Mouse (Mus musculus) cerebellum, adult 9-10 months (tissue): ENCODE data around the gene Clk3.
A peak's percentile ranks its signal among the peaks of the same experiment; 100 is the strongest.

Experiments used
- DNase-seq: peaks from one replicate; pipeline ENCODE4 v3.0.0; 2022

Clk3 gene

DNA sequence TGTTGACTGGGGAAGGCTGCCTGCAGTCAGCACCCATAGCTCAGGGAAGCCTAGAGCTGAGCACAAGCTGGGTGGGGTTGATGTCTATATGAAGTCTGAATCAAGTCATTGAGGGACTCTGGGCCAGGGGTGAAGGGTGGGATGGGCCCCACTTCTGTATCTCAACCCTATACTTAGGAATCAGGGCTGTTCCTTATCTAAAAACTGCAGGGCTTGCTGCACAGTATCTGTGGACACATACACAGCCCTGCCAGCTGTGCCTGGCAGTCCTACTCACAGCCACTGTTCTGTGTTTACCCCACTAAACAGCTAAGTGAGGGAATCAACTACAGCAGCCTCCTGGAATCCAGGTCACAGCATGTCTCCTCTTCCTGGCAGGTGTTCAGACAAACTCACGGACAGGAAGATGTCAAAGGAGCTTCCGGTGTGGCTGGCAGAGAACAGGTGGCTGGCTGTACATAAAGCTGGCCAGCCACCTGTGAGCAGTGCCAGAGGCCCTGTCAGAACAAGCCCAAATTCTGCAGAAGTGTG, 3.9 kb upstream of the Clk3 start:
- no peak for DNase-seq

DNA sequence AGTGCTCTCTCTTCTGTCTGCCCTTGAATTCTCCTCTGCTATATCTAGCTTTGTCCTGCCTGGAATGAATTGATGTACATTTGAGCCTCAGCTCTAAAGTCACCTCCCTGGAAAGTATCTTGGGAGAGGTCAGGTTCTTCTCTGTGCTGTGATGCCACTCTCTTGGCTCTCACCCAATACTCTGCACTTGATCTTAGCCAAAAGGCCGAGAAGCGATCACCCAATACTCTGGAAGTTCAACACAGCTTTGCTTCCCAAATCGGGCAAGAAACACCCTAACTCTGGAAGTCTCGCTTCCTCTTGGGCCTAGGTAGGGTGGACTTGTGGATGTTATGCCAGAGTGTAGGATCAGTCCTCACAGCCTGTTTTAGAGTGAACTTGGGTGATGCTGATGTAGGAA, 1.6 kb upstream of the Clk3 start:
- no peak for DNase-seq

DNA sequence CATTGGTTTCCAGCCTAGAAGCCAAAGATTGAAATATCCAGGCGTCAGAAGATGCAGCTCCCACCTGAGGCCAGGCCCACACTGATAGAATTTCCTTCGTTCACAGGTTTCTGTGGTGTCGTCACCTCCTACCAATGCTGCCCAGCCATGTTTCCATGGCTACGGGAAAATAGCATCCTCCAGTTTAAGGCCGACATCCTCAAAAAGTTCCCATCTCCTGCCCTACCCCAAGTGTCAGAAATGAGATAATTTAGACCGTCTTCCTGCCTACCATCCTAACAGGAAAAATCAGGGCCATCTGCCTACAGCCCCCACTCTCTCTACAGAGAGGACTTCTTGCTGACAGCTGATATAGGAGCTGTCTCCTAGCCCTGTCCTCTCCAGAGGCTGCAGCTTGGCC, 771 bp upstream of the Clk3 start:
- DNase-seq = no peak

DNA sequence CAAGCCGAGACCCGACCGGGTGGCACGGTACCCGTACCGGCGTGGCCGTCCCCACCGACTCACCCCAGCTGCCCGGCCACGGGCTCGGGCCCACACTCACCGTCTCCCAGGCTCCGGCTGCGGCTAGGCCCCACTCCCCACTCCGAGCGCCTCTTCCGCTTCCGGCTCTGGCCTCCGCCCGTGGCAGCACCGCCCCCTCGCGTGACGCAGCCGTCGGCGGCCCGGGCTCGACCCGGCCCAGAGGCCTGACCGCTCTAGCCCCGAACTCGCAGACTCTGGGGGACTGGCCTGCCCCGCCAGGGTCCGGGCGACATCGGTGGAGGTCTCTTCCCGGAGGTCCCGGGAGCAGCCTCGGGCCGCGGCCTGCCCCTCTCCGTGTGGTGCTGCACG, 691 bp downstream of the Clk3 start:
- peak; percentile 89 for DNase-seq

DNA sequence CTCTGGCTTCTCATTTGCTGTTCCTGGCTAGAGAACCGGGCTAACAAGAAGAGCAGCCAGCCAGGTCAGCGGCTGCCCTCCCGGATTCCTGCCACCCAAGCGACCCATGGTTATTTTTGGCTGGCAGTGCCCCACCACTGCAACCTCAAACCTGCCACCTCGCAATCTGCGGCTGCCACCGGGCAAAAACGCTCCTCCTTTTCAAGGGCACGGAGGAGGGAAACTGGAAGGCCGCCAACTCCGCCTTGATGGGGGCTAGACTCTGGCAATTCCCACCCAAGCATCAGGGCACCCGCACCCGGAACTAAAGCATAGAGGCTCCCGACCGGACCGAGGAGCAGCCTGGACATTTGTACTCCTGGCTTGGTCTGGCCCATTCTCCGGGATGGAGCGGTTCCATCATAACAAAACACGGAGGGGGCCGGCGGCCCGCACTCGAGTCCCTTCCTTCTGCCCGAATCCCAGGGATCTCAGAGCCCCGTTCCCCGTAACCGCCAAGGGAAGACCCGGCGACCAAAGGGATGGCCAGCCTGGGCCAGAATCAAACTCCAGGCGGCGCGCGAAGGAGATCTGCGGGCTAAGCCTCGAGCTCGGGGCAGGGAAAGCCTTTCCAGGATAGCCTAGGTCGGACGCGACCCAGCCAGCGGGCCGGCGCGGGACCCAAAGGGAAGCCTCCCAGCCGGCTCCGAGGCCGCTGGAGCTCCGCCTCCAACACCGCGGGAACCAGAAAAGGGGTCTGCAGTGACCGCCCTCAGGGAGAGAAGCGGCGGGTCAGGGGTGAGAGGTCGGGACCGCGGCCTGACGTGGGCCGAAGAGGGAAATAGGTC, 1.3 kb downstream of the Clk3 start:
- DNase-seq = peak; percentile 80

DNA sequence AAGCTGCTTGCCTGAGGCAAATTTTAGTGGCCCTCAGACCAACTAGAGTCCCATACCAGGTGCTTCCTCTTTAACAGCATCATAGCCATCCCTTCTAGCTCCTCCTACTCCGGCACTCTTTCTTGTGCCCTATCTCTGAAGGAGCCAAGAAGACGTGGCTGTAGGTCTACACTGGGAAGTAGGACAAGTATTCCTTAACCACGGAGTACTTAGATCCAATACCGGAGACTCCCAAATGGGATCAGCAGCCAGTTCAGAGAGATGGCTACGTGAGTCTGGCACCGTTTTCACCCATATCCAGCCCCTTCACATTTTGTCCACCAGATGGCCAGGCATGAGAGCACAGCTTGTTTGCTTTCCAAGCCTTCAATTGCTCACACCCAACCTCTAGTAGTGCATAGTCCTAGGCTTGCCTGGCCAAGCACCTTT, 3.1 kb downstream of the Clk3 start:
- DNase-seq = peak; percentile 88

DNA sequence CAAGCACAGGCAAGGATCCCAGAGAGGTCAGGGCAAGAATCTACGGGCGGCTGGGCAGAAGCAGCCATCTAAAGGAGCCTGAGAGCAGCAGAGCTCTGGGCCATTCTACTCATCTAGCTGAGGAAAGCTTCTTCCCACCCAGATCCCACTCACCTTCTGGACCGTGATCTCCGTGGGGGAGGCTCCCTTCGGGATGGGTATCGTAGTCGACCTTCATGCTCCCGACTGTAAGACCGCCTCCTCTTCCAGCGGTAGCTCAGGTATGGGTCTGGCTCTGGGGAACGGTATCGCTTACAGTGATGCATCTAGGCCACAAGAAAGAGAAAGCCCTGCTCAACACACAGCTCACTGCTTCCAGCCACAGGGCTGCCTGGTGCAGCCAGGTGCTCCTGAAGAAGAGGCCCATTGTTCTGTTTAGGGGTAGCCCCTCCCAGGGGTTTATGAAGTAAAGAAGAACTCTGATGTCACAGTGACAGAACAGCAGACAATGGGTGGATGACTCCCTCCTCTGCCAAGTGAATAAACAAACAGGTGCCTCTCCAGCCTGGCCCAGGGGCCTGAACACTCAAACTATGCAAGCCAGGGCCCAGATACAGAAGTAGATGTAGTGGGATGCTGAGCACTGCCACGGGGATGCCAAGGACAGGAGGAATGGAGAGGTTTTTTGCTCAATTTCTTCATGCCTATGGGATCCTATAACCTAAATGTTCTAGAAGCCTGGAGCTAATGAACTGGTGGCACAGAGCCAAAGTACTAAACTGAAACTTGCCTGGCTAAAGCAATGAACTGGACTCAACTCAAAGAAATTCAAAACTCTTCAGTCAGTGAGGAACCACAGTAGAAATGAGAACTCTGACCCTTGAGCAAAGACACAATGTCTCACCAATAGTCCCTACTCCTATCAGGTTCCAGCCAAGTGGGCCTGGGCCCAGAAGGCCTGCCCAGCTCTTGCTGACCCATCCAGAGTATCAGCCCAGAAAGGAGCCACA, 3.8 kb downstream of the Clk3 start:
- peak; percentile 62 for DNase-seq

DNA sequence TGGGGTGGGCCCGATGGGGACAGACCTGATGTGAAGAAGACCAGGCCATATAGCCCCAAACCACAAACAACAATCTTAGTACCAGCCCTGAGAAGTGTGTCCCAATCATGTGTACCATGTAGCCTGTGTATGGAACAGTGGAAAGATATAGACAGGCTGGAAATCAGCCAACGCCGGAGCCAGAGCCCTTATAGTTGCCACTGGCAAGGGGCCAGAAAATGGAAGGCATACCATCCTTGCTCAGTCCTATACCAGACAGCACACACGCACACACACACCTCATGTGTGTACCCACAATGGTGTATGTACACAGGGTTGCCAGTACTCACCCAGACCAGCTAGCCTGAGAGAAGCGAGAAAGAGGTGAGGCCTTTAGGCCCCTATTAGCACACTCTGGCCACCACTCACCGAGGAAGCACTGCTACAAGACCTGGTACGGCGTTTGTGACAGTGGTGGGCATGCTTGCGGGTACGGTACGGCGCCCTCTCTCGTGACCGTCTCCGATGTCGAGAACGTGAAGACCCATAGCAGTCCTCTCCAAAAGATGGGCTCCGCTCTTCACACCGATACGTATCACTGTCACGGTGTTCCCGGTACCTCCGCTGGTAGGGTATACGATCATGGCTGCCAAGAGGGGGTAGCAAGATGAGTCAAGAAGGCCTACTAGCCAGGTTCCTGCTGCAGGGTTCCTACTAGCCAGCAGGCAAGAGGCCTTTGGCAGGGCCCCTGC, 5.1 kb downstream of the Clk3 start:
- DNase-seq = peak; percentile 56

DNA sequence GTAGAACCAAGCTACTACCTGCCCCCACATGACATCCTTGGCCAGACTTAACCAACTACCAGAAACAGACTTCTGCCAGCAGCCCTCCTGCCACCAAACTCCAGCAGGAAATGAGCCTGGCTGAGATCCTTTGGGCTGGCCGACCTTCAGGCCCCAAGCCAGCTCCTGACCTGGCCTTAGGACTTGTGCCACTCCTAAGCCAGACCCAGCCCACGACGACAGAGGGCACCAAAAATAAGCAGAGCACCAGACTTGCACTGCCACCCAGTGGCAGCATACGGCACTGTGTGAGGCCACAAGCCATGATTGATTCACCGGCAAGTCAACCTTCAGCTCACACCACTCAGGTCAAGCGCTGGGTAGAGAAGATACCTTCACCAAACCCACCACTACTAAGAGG, 6.4 kb downstream of the Clk3 start:
- peak; percentile 91 for DNase-seq

DNA sequence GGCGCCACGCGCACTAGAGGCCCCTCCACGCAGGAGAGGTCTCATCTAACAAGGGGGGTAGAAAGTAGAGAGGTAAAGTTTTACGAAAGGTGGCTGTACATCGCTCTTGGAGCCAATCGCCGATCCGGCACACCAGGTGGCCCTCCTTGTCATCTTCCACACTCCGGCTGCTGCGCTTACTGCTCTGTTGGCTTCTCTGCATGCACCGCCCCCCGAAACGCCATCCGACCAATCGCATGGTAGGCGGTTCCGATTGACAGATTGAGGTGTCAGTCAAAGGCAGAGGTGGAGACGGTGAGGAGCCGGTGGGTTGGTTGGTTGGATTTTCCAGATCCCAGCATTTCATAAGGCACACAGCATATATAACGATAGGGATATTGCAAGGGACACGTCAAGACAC, 7.1 kb downstream of the Clk3 start:
- peak; percentile 64 for DNase-seq

DNA sequence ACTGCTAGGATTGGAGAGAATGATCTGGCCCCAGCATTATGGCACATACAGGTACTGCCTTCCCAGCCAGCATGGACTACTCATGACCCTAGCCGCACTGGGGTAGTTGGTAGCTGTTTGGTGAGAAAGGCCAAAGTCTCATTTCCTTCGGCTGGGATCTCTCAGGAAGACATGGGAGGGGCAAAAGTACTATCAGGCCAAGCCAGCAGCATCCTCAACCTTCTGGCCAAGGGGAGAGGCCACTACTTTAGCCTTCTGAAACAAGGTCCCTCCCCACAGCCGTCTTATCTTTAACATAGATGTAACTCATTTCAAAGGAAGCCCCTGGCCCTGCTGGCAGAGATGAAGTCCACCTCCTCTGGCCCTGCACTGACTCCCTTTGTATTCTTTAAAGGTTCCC, 8.1 kb downstream of the Clk3 start:
- no peak for DNase-seq

DNA sequence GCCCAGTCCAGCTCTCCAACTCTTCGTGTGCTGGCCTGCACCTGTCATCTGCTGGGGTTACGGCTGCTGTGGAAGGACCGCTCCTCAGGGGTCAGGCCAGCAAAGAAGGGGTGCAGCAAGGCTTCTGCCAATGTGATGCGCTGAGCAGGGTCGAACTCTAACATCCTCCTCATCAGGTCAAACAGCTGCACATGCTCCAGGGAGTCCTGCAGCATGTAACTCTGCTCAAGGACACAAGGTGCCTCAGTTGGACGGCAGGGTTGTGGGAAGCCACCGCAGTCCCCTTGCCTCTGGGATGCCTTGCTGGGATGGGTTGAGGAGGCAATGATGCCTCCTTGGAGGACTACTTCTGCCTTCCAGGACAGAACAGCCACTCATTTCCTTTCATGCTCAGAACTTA, 14.8 kb downstream of the Clk3 start:
- DNase-seq = no peak

DNA sequence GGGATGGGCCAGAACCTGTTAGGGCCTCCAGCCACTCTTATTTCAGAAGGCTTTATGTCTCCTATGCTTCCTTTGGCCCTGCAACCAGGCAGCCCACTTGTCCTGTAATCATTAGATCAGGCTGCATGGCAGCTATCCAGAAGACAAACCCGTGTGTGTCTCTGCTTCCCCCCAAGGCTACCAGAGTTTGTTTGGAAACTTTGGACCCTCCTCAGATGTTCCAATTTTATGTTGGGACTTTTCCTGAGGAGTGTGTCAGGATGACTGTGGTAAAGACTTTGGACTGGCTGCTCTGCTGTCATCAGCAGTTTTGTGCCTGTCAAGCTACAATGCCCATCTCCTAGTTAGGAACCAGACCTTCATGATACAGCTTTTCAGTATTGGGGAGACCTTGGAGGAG, 16.8 kb downstream of the Clk3 start:
- no peak for DNase-seq

DNA sequence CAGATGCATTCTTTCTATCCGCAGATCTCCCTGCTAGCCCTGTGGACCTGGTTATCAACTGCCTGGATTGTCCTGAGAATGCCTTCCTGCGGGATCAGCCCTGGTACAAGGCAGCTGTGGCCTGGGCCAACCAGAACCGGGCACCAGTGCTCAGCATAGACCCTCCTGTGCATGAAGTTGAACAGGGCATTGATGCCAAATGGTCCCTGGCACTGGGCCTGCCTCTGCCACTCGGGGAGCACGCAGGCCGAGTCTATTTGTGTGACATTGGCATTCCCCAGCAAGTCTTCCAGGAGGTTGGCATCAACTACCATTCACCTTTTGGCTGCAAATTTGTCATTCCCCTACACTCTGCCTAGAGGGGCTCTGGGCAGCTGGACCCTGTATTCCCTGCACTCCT, 17.5 kb downstream of the Clk3 start:
- peak; percentile 76 for DNase-seq

DNA sequence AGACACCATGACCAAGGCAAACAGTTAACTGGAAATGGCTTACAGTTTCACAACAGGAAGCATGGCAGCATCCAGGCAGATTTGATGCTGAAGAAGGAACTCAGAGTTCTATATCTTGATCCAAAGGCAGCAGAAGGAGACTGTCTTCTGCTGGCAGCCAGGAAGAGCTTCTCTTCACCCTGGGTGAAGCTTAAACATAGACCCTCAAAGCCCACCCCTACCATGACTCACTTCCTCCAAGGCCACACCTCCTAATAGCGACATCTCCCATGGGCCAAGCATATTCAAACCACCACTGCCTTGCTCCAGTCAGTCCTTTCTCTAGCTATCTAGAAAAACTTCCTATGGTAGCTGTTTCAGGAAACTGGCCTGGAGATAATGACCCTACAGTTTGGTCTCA, 18.6 kb downstream of the Clk3 start:
- no peak for DNase-seq

DNA sequence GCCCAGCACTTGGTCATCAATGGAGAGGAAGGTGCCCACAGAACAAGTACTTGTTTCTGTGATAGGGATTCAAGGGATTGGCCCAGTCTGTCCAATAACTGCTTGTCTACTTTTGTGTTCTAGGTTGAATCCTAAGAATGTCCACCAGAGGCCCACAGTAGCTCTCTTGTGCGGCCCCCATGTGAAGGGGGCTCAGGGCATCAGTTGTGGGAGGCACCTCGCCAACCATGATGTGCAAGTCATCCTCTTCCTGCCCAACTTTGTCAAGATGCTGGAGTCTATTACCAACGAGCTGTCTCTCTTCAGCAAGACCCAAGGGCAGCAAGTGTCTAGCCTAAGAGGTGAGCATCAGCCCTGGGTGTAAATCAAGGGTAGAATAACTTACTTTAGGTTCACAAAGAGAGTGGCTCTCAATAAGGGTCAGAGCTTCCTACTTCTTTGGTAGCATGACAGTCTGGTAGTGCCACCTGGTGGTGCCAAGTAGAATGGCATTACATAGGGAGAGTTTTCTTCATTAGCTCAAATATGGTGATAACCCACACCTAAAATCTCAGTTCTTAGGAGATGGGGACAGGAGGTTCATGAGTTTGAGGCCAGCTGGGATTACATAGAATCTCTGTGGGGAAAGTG, 21.1 kb downstream of the Clk3 start:
- DNase-seq = peak; percentile 73

DNA sequence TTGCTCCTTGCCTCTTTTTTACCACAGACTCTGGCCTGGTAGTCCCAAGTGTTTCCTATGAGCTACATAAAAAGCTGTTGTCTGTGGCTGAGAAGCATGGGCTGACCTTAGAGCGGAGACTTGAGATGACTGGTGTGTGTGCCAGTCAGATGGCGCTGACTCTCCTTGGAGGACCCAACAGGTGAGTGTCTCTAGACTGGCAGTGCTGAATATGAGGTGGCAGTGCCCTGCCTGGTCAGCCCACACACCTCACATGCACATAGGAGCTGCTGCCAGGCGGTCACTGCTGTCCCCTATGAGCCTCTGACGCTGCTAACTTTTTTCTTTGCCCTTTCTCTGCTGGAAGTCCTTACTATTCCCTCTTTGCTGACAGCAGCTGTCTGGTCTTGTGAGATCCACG, 25.8 kb downstream of the Clk3 start:
- no peak for DNase-seq

DNA sequence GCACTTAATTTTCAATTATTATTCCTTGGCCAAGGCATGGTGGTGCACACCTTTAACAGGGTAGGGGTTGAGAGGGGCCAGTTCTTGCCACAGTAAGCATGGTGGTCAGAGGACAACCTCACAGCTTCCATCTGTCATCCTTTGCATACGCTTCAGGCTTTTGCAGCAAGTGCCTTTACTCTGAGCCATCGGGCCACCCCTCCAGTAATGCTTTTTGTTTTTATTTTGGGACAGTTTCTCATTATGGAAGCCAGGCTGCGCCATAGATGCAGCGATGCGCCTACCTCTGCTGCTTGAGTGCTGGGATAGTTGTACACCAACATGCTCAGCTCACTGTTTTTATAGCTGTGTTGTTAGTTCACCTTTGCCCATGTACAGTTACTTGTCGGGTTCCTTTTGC, 32.1 kb downstream of the Clk3 start:
- no peak for DNase-seq

DNA sequence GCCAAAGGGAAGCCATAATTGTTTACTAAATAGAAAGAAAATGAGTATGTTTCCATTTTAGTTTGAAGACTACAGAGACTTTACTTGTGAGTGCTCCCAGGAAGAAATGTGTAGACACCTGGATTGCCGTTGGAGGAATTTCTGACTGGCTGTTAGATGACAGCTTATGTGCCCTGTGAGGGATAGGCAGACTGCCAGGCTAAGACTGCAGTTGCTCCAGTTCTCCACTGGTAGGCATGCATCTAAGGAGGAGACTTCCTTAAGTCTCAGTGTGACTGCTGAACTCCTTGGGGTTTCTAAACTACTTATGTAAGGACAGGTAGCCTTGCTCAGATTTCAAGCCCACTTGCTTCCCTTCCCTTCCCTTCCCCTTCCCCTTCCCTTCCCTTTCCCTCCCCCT, 37.3 kb downstream of the Clk3 start:
- DNase-seq = peak; percentile 66

DNA sequence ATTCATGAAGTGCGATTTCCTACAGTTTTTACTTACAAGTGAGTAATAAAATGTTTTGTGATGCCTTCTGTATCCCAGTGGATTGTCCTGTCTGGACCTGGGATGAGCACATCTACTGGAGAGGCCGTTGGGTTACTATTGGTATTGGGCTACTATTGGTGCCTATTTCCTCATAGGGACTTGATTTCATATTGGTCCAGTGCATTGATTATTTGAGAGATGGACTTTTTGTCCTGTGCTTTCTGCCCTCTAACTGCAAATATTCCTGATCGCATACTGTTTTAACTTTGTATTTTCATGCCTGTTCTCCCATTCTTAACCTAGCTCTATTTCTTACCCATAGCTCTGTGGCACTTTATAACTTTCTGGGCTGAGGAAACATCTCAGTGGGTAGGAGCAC, 41.0 kb downstream of the Clk3 start:
- DNase-seq = no peak

DNA sequence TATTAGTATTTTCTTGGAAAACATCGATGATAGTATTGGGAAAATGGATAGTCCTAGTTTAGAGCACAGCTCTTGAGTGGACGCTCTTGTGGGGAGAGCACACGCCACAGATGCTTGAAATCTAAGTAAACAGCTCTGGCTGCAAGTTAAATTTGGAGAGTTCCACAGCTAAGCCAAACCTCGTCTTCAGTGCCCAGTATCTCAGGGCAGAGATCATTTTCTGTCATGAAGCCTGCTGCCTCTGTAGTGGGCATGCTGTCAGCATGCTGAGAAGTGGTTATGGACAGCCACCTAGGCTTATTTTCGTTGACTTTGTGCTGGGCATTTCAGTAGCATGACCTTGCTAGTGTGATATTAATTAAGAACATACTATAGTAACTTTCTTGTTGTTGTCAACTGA, 41.9 kb downstream of the Clk3 start:
- no peak for DNase-seq

DNA sequence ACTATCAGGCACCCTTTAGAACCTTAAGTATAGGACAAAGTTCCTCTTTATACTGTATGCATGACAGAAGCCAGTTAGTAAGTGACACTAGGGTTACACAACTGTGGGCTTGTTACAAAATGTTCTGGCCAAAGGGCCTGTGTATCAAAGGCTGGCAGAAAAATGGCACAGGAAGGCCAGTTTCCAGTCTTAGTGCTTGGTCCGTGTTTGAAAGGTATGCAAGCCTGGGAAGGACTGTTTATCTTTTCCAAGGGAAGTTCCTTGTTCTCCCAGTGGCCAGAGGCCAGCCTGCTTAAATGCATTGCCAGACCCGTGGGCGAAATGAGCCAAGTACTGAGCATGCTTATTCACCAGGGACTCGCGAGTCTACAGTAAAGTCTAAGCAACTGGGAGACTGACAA, 42.3 kb downstream of the Clk3 start:
- DNase-seq = peak; percentile 68

DNA sequence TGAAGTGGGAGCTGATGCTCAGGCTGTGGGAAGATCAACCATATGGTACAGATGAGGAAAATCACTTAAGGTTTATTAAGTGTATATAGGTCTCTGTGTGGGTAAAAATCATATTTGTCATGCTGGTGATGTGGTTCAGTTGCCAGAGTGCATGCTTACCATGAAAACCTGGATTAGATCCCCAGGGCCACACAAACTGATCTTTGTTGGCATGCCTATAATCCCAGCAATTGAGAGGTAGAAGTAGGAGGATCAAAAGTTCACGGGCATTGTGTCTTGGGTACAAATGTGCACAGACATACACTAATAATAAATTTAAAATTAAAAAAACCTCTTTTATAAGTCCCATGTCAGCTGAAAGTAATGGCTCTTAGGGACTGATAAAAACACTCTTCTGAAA, 43.3 kb downstream of the Clk3 start:
- DNase-seq = no peak
